Mouse (Mus musculus): ENCODE measurements at regions not wholly inside any gene's neighbourhood (a gene's known extent, or its start where the extent isn't known, plus 50 kb on each side); places are given as distances from the start of the nearest gene placed in this dataset.

DNA sequence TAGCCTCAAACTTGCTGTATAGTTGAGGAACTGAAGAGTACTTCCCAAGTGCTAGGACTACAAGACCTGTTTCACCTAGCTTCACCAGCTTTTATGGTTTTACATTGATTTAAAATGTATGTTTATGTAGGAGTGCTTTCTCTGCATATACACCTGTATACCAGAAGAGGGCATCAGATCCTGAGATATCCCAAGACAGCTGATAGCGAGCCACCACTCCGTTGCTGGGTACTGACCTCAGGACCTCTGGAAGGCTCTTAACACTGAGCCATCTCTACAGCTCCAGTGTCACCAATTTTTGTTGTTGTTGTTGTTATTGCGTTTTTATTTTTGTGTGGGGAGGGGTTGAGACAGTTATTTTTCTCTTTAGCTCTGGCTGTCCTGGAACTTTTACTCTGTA lies 55.9 kb upstream of the Ddx3x start:
- DNase-seq (ENCODE audit: low spot score in 2 of 2), result no peak

DNA sequence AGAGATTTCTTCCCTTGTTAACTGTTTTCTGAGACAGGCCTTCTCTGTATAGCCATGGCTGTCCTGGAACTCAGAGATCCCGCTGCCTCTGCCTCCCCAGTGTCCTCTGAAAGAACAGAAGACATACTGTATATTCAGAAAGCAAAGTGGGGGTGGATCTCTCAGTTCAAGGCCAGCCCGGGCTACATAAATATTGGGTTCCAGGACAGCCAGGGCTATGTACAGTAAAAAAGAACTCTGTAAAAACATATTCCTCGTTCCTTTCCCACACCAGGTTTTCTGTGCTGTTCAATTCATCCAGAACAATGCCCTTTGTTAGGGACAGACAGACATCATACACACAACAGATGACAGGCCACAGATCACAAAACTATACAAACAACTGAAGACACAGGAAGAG lies 54.3 kb upstream of the Ddx3x start:
- DNase-seq (ENCODE audit: low spot score in 2 of 2), result no peak

DNA sequence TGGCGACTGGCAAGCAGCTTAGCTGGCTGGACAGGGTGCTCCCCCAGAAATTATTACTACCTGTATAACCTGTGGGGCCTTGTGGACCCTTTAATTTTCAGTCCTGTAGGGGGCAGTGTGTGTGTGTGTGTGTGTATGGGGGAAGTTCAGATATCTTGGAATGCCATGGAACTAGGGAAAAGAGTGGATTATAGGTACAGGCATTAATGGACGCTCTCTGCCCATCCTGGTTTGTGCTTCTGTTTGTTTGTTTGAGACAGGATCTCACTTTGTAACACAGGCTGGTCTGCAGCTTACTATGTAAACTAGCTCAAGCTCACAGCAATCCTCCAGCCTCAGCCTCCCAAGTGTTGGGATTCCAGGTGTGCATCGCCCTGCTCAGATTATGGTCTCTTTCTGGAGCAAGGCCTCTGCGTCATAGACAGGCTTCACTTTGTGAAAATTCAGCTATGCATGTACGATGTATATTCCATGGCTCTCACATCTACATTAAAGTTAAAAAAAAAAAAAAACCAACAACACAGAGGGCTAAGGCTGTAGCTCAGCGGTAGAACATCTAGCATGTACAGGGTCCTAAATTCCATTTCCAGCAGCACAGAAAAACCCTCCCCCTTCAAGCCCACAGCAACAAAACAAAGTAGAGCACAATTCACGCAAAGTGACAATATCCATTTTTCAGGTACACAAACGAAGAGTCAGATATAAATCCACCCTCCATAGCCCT lies 50.7 kb upstream of the Ddx3x start:
- DNase-seq (ENCODE audit: low spot score in 2 of 2), result peak; percentile 28 to 33

DNA sequence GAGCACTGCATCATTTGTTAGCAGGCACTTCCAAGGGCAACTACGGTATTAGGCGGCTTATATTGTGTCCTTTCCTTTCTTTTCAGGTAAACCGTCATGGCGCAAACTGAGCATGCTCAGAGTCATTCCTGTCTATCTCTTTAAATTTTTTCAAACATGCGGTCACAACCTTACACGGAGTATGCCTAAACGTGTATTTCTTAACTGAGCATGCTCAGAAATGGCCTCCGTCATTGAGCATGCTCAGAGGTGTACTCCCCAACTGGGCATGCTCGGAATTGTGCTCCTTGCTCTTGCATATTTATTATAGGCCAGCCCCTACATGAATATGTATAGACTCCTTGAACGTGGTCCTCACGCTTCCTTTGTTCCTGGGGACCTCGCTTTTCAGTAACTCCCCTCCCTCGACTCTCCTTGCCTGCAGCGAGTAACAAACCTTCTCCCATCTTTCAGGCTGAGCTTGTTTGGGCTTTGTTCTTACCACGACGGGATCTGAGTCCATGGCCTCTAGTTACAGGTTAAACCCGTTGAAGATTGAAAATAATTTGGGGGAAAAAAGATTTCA lies 50.1 kb upstream of the Ddx3x start:
- DNase-seq (ENCODE audit: low spot score in 2 of 2), result peak; percentile 51 to 72

All from layer of hippocampus, postnatal 10 days (tissue).